ENCODE assay signal across 9 mouse cellular contexts in genomic region chr19:12820383-12820782, GRCm38 (mm10). TPM values are rescaled to one million over a fixed set of nuclear protein-coding genes. Genes with fewer than 3 reads are reported as not detected.
DNase-seq lines count a peak whose midpoint lies in the region; ATAC-seq and TF ChIP-seq lines count a peak whose summit lies in the region.
"Had no signal": no experiment of that assay in that cellular context is flagged by ENCODE, and none has a peak within 500 bp of the region (broad histone marks: within the 10 kb centered on the region; RNA-seq: fewer than 3 reads in every experiment).

No protein-coding gene starts in this region.

- ATAC-seq in monocyte, adult 5-6 weeks (replicated peaks; ENCODE audit: insufficient number of reproducible peaks, low FRiP score, low TSS enrichment, poor library complexity, severe bottlenecking): peak; percentile 65
- no peak for ATAC-seq in midbrain, embryonic 13.5 days

- no peak for DNase-seq in heart, adult 2 months
- DNase-seq in heart, adult 9 months (ENCODE audit: low spot score in 2 of 2): no peak
- peak; percentile 20 to 27 for DNase-seq in right cerebral cortex, adult 2 months (ENCODE audit: low spot score in 2 of 2)
- no peak for DNase-seq in right cerebral cortex, postnatal 4 days
- peak; percentile 15 to 42 for DNase-seq in cerebellum, postnatal 36 days
- no peak for DNase-seq in adrenal gland, adult 2 months

- no peaks in the 10 kb centered on the region for H3K9me3 ChIP-seq in midbrain, embryonic 13.5 days
- H3K9me3 ChIP-seq: neural tube, embryonic 13.5 days had no signal

- no peaks in the 10 kb centered on the region for H3K27me3 ChIP-seq in heart, adult 2 months (ENCODE audit: control insufficient read depth, insufficient read depth, low read length)
- no peaks in the 10 kb centered on the region for H3K27me3 ChIP-seq in midbrain, embryonic 13.5 days
- H3K27me3 ChIP-seq: neural tube, embryonic 13.5 days had no signal

- H3K4me2 ChIP-seq in midbrain, embryonic 13.5 days (replicated peaks): no peak overlapping the region
- H3K4me2 ChIP-seq: neural tube, embryonic 13.5 days had no signal

- no peaks in the 10 kb centered on the region for H3K36me3 ChIP-seq in heart, adult 2 months (ENCODE audit: control insufficient read depth, insufficient read depth, low read length)
- no peaks in the 10 kb centered on the region for H3K36me3 ChIP-seq in midbrain, embryonic 13.5 days
- H3K36me3 ChIP-seq: neural tube, embryonic 13.5 days had no signal

- peak; percentile 91 for TF ChIP-seq CTCF in heart, adult 2 months (IDR thresholded peaks at IDR 0.05)

- no peak for TF ChIP-seq POLR2A in heart, adult 2 months (IDR thresholded peaks at IDR 0.05; ENCODE audit: insufficient read depth, low read depth, low read length)

- no peaks in the 10 kb centered on the region for H3K4me1 ChIP-seq in heart, adult 2 months (ENCODE audit: control insufficient read depth, insufficient read depth, low read length)
- no peaks in the 10 kb centered on the region for H3K4me1 ChIP-seq in midbrain, embryonic 13.5 days (replicated peaks)
- H3K4me1 ChIP-seq: neural tube, embryonic 13.5 days had no signal

- intact Hi-C loops in heart, adult 2 months (cut with DNase I): loop anchor here (1.0 to 5.0 kb wide), 3 partner anchors 58 to 354 kb away; no protein-coding TSS in a partner anchor

- WGBS in heart, adult 2 months: 18% methylated on average over 4 of the region's 4 CpGs
- 29% methylated on average over 4 of the region's 4 CpGs for WGBS in midbrain, embryonic 13.5 days

- H3K79me2 ChIP-seq in heart, adult 2 months (replicated peaks; ENCODE audit: control insufficient read depth, insufficient read depth, low read length): no peaks in the 10 kb centered on the region

- H3K9ac ChIP-seq in heart, adult 2 months (ENCODE audit: low read depth, low read length): no peak overlapping the region
- H3K9ac ChIP-seq in midbrain, embryonic 13.5 days (replicated peaks): no peak overlapping the region
- H3K9ac ChIP-seq: neural tube, embryonic 13.5 days had no signal

- H3K27ac ChIP-seq in heart, adult 2 months: no peak overlapping the region
- no peak overlapping the region for H3K27ac ChIP-seq in midbrain, embryonic 13.5 days
- H3K27ac ChIP-seq: neural tube, embryonic 13.5 days had no signal

- TF ChIP-seq EP300 in heart, adult 2 months (IDR thresholded peaks at IDR 0.05; ENCODE audit: insufficient read depth, low read depth, low read length): no peak

- no peak overlapping the region for H3K4me3 ChIP-seq in heart, adult 2 months
- H3K4me3 ChIP-seq in midbrain, embryonic 13.5 days (replicated peaks): no peak overlapping the region
- H3K4me3 ChIP-seq: neural tube, embryonic 13.5 days had no signal

RNA-seq across cellular contexts. Expression of gene Lpxn, which starts 24.4 kb away (rescaled TPM):
- under 1 TPM; 0.91 to 0.97 TPM for total RNA-seq in heart, adult 2 months (2021)
- polyA plus RNA-seq in heart, adult 2 months (2012; rRNA removed): 1.1 and 1.3 TPM in 2 replicates
- 25.8 to 41.6 TPM (median 26.1 TPM) in 3 replicates for total RNA-seq in monocyte, adult 5-6 weeks (2017)
- polyA plus RNA-seq in midbrain, embryonic 13.5 days (2015; fragmentation: Nextera tagmentation; extraction: Ambion mirVana): 0.89 and 1.3 TPM in 2 replicates
- 1 to 10 TPM; 2.2 to 2.6 TPM for total RNA-seq in adrenal gland, adult 2 months (2021)
- 1.3 and 1.9 TPM in 2 replicates for polyA plus RNA-seq in adrenal gland, adult 2 months (2012; rRNA removed)

RNA-seq across cellular contexts. Expression of gene Zfp91, which starts 24.5 kb away (rescaled TPM):
- total RNA-seq in heart, adult 2 months (2021): 10 to 100 TPM; 71.9 to 84.5 TPM
- 17.4 and 36.6 TPM in 2 replicates for polyA plus RNA-seq in heart, adult 2 months (2012; rRNA removed)
- 101 to 112 TPM (median 106 TPM) in 3 replicates for total RNA-seq in monocyte, adult 5-6 weeks (2017)
- polyA plus RNA-seq in midbrain, embryonic 13.5 days (2015; fragmentation: Nextera tagmentation; extraction: Ambion mirVana): 15.9 and 17.1 TPM in 2 replicates
- 10 to 100 TPM; 75.0 to 81.0 TPM for total RNA-seq in adrenal gland, adult 2 months (2021)
- polyA plus RNA-seq in adrenal gland, adult 2 months (2012; rRNA removed): 11.5 and 13.2 TPM in 2 replicates

RNA-seq across cellular contexts. Expression of gene Gm5244, which starts 26.1 kb away (rescaled TPM):
- not detected for total RNA-seq in heart, adult 2 months (2021)
- 0.35 TPM in 1 of 2 replicates, not detected in the other for polyA plus RNA-seq in heart, adult 2 months (2012; rRNA removed)
- total RNA-seq in monocyte, adult 5-6 weeks (2017): 1.4 to 4.1 TPM in 2 of 3 replicates, not detected in the other
- not detected in 2 replicates for polyA plus RNA-seq in midbrain, embryonic 13.5 days (2015; fragmentation: Nextera tagmentation; extraction: Ambion mirVana)
- total RNA-seq in adrenal gland, adult 2 months (2021): not detected
- not detected in 2 replicates for polyA plus RNA-seq in adrenal gland, adult 2 months (2012; rRNA removed)
- polyA plus RNA-seq: neural tube, embryonic 13.5 days had no signal

RNA-seq across cellular contexts. Expression of gene Olfr1444, which starts 36.7 kb away (rescaled TPM):
- total RNA-seq in heart, adult 2 months (2021): not detected
- not detected in 2 replicates for polyA plus RNA-seq in heart, adult 2 months (2012; rRNA removed)
- total RNA-seq in monocyte, adult 5-6 weeks (2017): not detected in 3 replicates
- polyA plus RNA-seq in midbrain, embryonic 13.5 days (2015; fragmentation: Nextera tagmentation; extraction: Ambion mirVana): not detected in 2 replicates
- total RNA-seq in adrenal gland, adult 2 months (2021): not detected
- not detected in 2 replicates for polyA plus RNA-seq in adrenal gland, adult 2 months (2012; rRNA removed)
- polyA plus RNA-seq: neural tube, embryonic 13.5 days had no signal

RNA-seq across cellular contexts. Expression of gene Cntf, which starts 55.0 kb away (rescaled TPM):
- total RNA-seq in heart, adult 2 months (2021): 1 to 10 TPM in 1 of 2 experiments, under 1 TPM in 1; 0.84 to 1.5 TPM
- polyA plus RNA-seq in heart, adult 2 months (2012; rRNA removed): 3.1 and 5.8 TPM in 2 replicates
- 2.2 to 4.7 TPM (median 3.5 TPM) in 3 replicates for total RNA-seq in monocyte, adult 5-6 weeks (2017)
- polyA plus RNA-seq in midbrain, embryonic 13.5 days (2015; fragmentation: Nextera tagmentation; extraction: Ambion mirVana): 2.0 and 3.1 TPM in 2 replicates
- total RNA-seq in adrenal gland, adult 2 months (2021): 1 to 10 TPM; 2.4 to 2.6 TPM
- not detected in 2 replicates for polyA plus RNA-seq in adrenal gland, adult 2 months (2012; rRNA removed)

Comparison
In these comparisons a context has a peak if more than half of its experiments do, and no peak if none do; other contexts are left out.
1. DNase-seq: peak in right cerebral cortex, adult 2 months (2 of 2) and cerebellum, postnatal 36 days (2 of 2); none in heart, adult 2 months (0 of 2), heart, adult 9 months (0 of 2), right cerebral cortex, postnatal 4 days (single experiment) and adrenal gland, adult 2 months (single experiment).